19 mouse cellular contexts compared by ENCODE assay signal in the genomic region with DNA sequence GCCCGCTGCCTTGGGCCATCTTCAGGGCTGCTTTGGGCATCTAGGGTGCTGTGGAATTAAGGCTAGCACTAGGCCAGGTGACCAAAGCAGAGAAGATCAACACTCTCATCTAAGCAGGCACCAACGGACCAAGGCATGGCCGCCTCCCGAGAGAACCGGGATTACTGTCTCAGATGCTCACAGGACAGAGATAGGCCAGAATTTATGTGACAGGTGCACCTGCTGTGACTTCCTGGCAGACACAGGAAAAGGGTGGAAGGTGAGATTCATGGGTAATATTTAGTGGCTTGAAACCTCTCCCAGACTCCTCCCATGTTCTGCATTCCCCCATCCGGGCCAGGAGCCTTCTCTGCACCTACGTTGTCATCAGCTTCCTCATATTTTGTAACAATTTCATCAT. TPM values are rescaled to one million over a fixed set of nuclear protein-coding genes. Genes with fewer than 3 reads are reported as not detected.
DNase-seq lines count a peak whose midpoint lies in the region; ATAC-seq lines count a peak whose summit lies in the region.
"Had no signal": no experiment of that assay in that cellular context is flagged by ENCODE, and none has a peak within 500 bp of the region (broad histone marks: within the 10 kb centered on the region; RNA-seq: fewer than 3 reads in every experiment).

No protein-coding gene starts in this region.

- DNase-seq in heart, adult 11 months: peak; percentile 87
- DNase-seq in brain, adult 2 months (ENCODE audit: low read depth, low spot score): peak; percentile 95
- peak; percentile 79 for DNase-seq in cerebellum, adult 8-10 months
- DNase-seq in embryonic facial prominence, embryonic 10.5 days (ENCODE audit: low spot score): no peak
- DNase-seq in forebrain, embryonic 11.5 days (ENCODE audit: low spot score): no peak
- no peak for DNase-seq in forebrain, embryonic 10.5 days (ENCODE audit: extremely low spot score, low spot score)
- DNase-seq: adrenal gland, postnatal 14 days; B cell, adult 2 months; heart, postnatal 36 days; kidney, adult 8-10 months; layer of hippocampus, postnatal 36 days; lung, adult 2 months had no signal

- H3K36me3 ChIP-seq in heart, embryonic 12.5 days: no peaks in the 10 kb centered on the region
- H3K36me3 ChIP-seq in embryonic facial prominence, embryonic 10.5 days (replicated peaks): no peaks in the 10 kb centered on the region
- H3K36me3 ChIP-seq in forebrain, embryonic 11.5 days (ENCODE audit: control insufficient read depth, insufficient read depth, low read length): no peaks in the 10 kb centered on the region
- no peaks in the 10 kb centered on the region for H3K36me3 ChIP-seq in forebrain, embryonic 10.5 days (replicated peaks)
- H3K36me3 ChIP-seq: forebrain, embryonic 15.5 days; limb, embryonic 10.5 days; midbrain, embryonic 13.5 days had no signal

- no peak overlapping the region for H3K4me3 ChIP-seq in heart, embryonic 12.5 days
- no peak overlapping the region for H3K4me3 ChIP-seq in embryonic facial prominence, embryonic 10.5 days
- H3K4me3 ChIP-seq in forebrain, embryonic 11.5 days (ENCODE audit: low read depth, low read length): no peak overlapping the region
- H3K4me3 ChIP-seq in forebrain, embryonic 10.5 days: no peak overlapping the region
- H3K4me3 ChIP-seq: forebrain, embryonic 15.5 days; limb, embryonic 10.5 days; midbrain, embryonic 13.5 days had no signal

- no peak for ATAC-seq in heart, embryonic 12.5 days (ENCODE audit: insufficient number of reproducible peaks, low FRiP score)
- 0 out of 2 replicates have a peak, but pooled peaks have one; percentile 6 for ATAC-seq in granulocyte monocyte progenitor cell, adult 5-6 weeks (replicated peaks; ENCODE audit: poor library complexity, severe bottlenecking)
- no peak for ATAC-seq in forebrain, embryonic 11.5 days (replicated peaks; ENCODE audit: low FRiP score)
- ATAC-seq: forebrain, embryonic 15.5 days; hindbrain, embryonic 16.5 days; midbrain, embryonic 13.5 days had no signal

- H3K9me3 ChIP-seq in heart, embryonic 12.5 days (replicated peaks): no peaks in the 10 kb centered on the region
- no peaks in the 10 kb centered on the region for H3K9me3 ChIP-seq in embryonic facial prominence, embryonic 10.5 days
- no peaks in the 10 kb centered on the region for H3K9me3 ChIP-seq in forebrain, embryonic 11.5 days (ENCODE audit: control insufficient read depth, low read length)
- H3K9me3 ChIP-seq in forebrain, embryonic 10.5 days: no peaks in the 10 kb centered on the region
- H3K9me3 ChIP-seq: forebrain, embryonic 15.5 days; limb, embryonic 10.5 days; midbrain, embryonic 13.5 days had no signal

- peaks cover 20% of the 10 kb centered on the region for H3K4me1 ChIP-seq in heart, embryonic 12.5 days (replicated peaks)
- peaks cover 14% of the 10 kb centered on the region for H3K4me1 ChIP-seq in embryonic facial prominence, embryonic 10.5 days
- H3K4me1 ChIP-seq in forebrain, embryonic 11.5 days (replicated peaks; ENCODE audit: control insufficient read depth, insufficient read depth, low read length): 0 out of 2 replicates have a peak, but pooled peaks cover 4% of the 10 kb centered on the region
- peaks cover 20% of the 10 kb centered on the region for H3K4me1 ChIP-seq in forebrain, embryonic 10.5 days

- peaks cover 14% of the 10 kb centered on the region for H3K27me3 ChIP-seq in heart, embryonic 12.5 days (replicated peaks)
- peaks cover 33% of the 10 kb centered on the region for H3K27me3 ChIP-seq in embryonic facial prominence, embryonic 10.5 days (replicated peaks; ENCODE audit: low read depth, poor library complexity, severe bottlenecking)
- H3K27me3 ChIP-seq in forebrain, embryonic 11.5 days (ENCODE audit: control insufficient read depth, insufficient read depth, low read length): peaks cover 5% of the 10 kb centered on the region; the same call in 1 of the 2 replicates
- peaks cover 29% of the 10 kb centered on the region for H3K27me3 ChIP-seq in forebrain, embryonic 10.5 days (ENCODE audit: poor library complexity, severe bottlenecking)

- H3K4me2 ChIP-seq in heart, embryonic 12.5 days: no peak overlapping the region
- no peak overlapping the region for H3K4me2 ChIP-seq in forebrain, embryonic 11.5 days (ENCODE audit: low read depth, low read length, severe bottlenecking)
- H3K4me2 ChIP-seq: forebrain, embryonic 15.5 days; liver, embryonic 11.5 days; midbrain, embryonic 13.5 days had no signal

- no peak overlapping the region for H3K27ac ChIP-seq in heart, embryonic 12.5 days (ENCODE audit: poor library complexity, severe bottlenecking)
- no peak overlapping the region for H3K27ac ChIP-seq in embryonic facial prominence, embryonic 10.5 days (replicated peaks)
- no peak overlapping the region for H3K27ac ChIP-seq in forebrain, embryonic 11.5 days (ENCODE audit: low read depth, low read length)
- H3K27ac ChIP-seq in forebrain, embryonic 10.5 days: no peak overlapping the region
- H3K27ac ChIP-seq: forebrain, embryonic 15.5 days; limb, embryonic 10.5 days; midbrain, embryonic 13.5 days had no signal

- no peak overlapping the region for H3K9ac ChIP-seq in heart, embryonic 12.5 days
- H3K9ac ChIP-seq in forebrain, embryonic 11.5 days (ENCODE audit: low read length): no peak overlapping the region
- H3K9ac ChIP-seq: forebrain, embryonic 15.5 days; midbrain, embryonic 13.5 days had no signal

- WGBS in heart, embryonic 12.5 days: 83% methylated on average over 7 of the region's 7 CpGs
- 89% methylated on average over 7 of the region's 7 CpGs for WGBS in embryonic facial prominence, embryonic 10.5 days
- WGBS in forebrain, embryonic 11.5 days: 91% methylated on average over 7 of the region's 7 CpGs
- 90% methylated on average over 7 of the region's 7 CpGs for WGBS in forebrain, embryonic 10.5 days

RNA-seq across cellular contexts. Expression of a gene that starts 2.1 kb away (rescaled TPM):
- polyA plus RNA-seq in heart, embryonic 12.5 days (2016; fragmentation: Nextera tagmentation; extraction: Ambion mirVana): 7.0 and 7.1 TPM in 2 replicates
- 8.6 and 16.7 TPM in 2 replicates for total RNA-seq in granulocyte monocyte progenitor cell, adult 5-6 weeks (2014; fragmentation: Nextera tagmentation)
- 12.9 and 19.8 TPM in 2 replicates for total RNA-seq in granulocyte monocyte progenitor cell, adult 5-6 weeks (2017)
- 4.0 and 4.1 TPM in 2 replicates for polyA plus RNA-seq in embryonic facial prominence, embryonic 10.5 days (2016; fragmentation: Nextera tagmentation; extraction: Ambion mirVana)
- 4.2 and 4.7 TPM in 2 replicates for polyA plus RNA-seq in forebrain, embryonic 11.5 days (2014; fragmentation: Nextera tagmentation; extraction: Ambion mirVana)
- polyA plus RNA-seq in forebrain, embryonic 10.5 days (2016; fragmentation: Nextera tagmentation; extraction: Ambion mirVana): 3.4 and 3.7 TPM in 2 replicates

Comparison
In these comparisons a context has a peak if more than half of its experiments do, and no peak if none do; other contexts are left out.
1. DNase-seq: peak in heart, adult 11 months (single experiment), brain, adult 2 months (single experiment) and cerebellum, adult 8-10 months (single experiment); none in embryonic facial prominence, embryonic 10.5 days (single experiment), forebrain, embryonic 11.5 days (single experiment) and forebrain, embryonic 10.5 days (single experiment).